Mouse (Mus musculus) liver, adult 2 months (tissue): ENCODE measurements at regions not wholly inside any gene's neighbourhood (a gene's known extent, or its start where the extent isn't known, plus 50 kb on each side); places are given as distances from the start of the nearest gene placed in this dataset.

Experiments used
- CTCF ChIP-seq: fragments of 200-500 bp; IDR thresholded peaks from 2 replicates; pipeline ENCODE4 v1.5.1; 2011; ENCODE audit warnings: low read depth, low read length, control low read depth
- POLR2A ChIP-seq: fragments of 200-500 bp; IDR thresholded peaks from 2 replicates; pipeline ENCODE4 v1.6.1; 2011; ENCODE audit warnings: low read length, control low read depth; ENCODE audit not compliant: insufficient read depth; ENCODE audit errors: extremely low read depth

DNA sequence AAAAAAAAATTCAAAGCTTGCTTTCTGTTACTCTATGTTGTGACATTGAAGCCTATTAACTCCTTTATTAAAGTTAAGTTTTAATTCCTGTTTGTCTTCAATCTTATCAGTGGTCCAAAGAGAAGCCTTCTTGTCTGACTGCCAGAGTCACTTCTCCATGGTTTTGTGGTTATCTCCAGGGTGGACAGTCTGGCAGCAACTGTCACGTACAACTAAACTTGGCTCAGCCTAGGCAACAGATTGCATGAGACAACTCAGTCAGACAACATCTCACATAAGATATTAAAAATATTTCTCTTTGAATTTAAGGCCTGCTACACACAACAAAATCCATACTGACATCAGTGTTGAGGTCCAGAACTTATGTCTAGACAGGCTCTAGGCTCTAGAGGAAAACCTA is 406.7 kb upstream of the Slc39a10 start:
- TF ChIP-seq CTCF (no peak), POLR2A (no peak)
